Comparison of ENCODE assay signal across 10 mouse cellular contexts in genomic region chr11:84268068-84268467, GRCm38 (mm10).
DNase-seq lines count a peak whose midpoint lies in the region; ATAC-seq and TF ChIP-seq lines count a peak whose summit lies in the region.
"Had no signal": no experiment of that assay in that cellular context is flagged by ENCODE, and none has a peak within 500 bp of the region (broad histone marks: within the 10 kb centered on the region; RNA-seq: fewer than 3 reads in every experiment).

No protein-coding gene starts in this region.

- no peak for TF ChIP-seq CTCF in thymus, adult 2 months (IDR thresholded peaks at IDR 0.05; ENCODE audit: borderline replicate concordance, control insufficient read depth, extremely low read depth, insufficient read depth, low read length, poor library complexity)

- H3K4me2 ChIP-seq in neural tube, embryonic 15.5 days, result no peak overlapping the region
- H3K4me2 ChIP-seq: limb, embryonic 13.5 days; neural tube, embryonic 12.5 days had no signal

- no peak overlapping the region for H3K27ac ChIP-seq in thymus, adult 2 months (ENCODE audit: control insufficient read depth, insufficient read depth, low read length)
- no peak overlapping the region for H3K27ac ChIP-seq in neural tube, embryonic 15.5 days (replicated peaks)
- H3K27ac ChIP-seq: limb, embryonic 13.5 days; neural tube, embryonic 12.5 days had no signal

- no peaks in the 10 kb centered on the region for H3K9me3 ChIP-seq in neural tube, embryonic 15.5 days (replicated peaks)
- H3K9me3 ChIP-seq: neural tube, embryonic 12.5 days had no signal

- no peak for TF ChIP-seq POLR2A in thymus, adult 2 months (IDR thresholded peaks at IDR 0.05; ENCODE audit: control insufficient read depth, extremely low read depth, insufficient read depth, low read length, poor library complexity)

- no peaks in the 10 kb centered on the region for H3K4me1 ChIP-seq in thymus, adult 2 months (replicated peaks; ENCODE audit: control insufficient read depth, insufficient read depth, low read length)
- H3K4me1 ChIP-seq in neural tube, embryonic 15.5 days, result peaks cover 10% of the 10 kb centered on the region; the same call in 1 of the 2 replicates
- H3K4me1 ChIP-seq: neural tube, embryonic 12.5 days had no signal

- ATAC-seq in neural tube, embryonic 15.5 days (ENCODE audit: low FRiP score), result no peak
- ATAC-seq in erythroid progenitor cell, adult 5-6 weeks (replicated peaks; ENCODE audit: low FRiP score, poor library complexity, severe bottlenecking), result no peak

- H3K4me3 ChIP-seq in thymus, adult 2 months (ENCODE audit: control insufficient read depth, insufficient read depth, low read length), result no peak overlapping the region
- H3K4me3 ChIP-seq in neural tube, embryonic 15.5 days (replicated peaks), result no peak overlapping the region
- H3K4me3 ChIP-seq: limb, embryonic 13.5 days; neural tube, embryonic 12.5 days had no signal

- no peaks in the 10 kb centered on the region for H3K36me3 ChIP-seq in thymus, adult 2 months (ENCODE audit: control insufficient read depth, insufficient read depth, low read length)
- peaks cover 43% of the 10 kb centered on the region for H3K36me3 ChIP-seq in neural tube, embryonic 15.5 days

- no peak overlapping the region for H3K9ac ChIP-seq in neural tube, embryonic 15.5 days (replicated peaks)
- H3K9ac ChIP-seq: limb, embryonic 13.5 days; neural tube, embryonic 12.5 days had no signal

- H3K27me3 ChIP-seq in thymus, adult 2 months (ENCODE audit: control insufficient read depth, insufficient read depth, low read length), result no peaks in the 10 kb centered on the region
- no peaks in the 10 kb centered on the region for H3K27me3 ChIP-seq in neural tube, embryonic 15.5 days (replicated peaks)
- H3K27me3 ChIP-seq: limb, embryonic 13.5 days; neural tube, embryonic 12.5 days had no signal

- DNase-seq in gastrocnemius, postnatal 10 days, result peak; percentile 8
- no peak for DNase-seq in gastrocnemius, postnatal 25 days
- peak; percentile 44 for DNase-seq in thymus, adult 2 months
- no peak for DNase-seq in thymus, adult 18-20 months
- DNase-seq in kidney, postnatal 36 days, result peak; percentile 6 to 59
- no peak for DNase-seq in heart, adult 8-10 months (ENCODE audit: low spot score)

Comparison
In these comparisons a context has a peak if more than half of its experiments do, and no peak if none do; other contexts are left out.
1. DNase-seq: peak in gastrocnemius, postnatal 10 days (single experiment), thymus, adult 2 months (single experiment) and kidney, postnatal 36 days (2 of 2); none in gastrocnemius, postnatal 25 days (single experiment), thymus, adult 18-20 months (0 of 2) and heart, adult 8-10 months (single experiment).